Mouse (Mus musculus) ES-Bruce4 (cell line): ENCODE results near the gene Vmn1r166. TPM values are rescaled to one million over a fixed set of nuclear protein-coding genes. Genes with fewer than 3 reads are reported as not detected.
"Not testable (repeated sequence)": the region's sequence is repeated elsewhere in the genome, so short reads cannot be mapped to it uniquely, and the experiment has no call there.

Source experiments
- H3K27ac ChIP-seq: 2 replicates; pipeline ENCODE4 v1.5.1; 2012; ENCODE audit warnings: low read length, inconsistent platforms; ENCODE audit not compliant: insufficient read depth
- H3K27me3 ChIP-seq: 2 replicates; pipeline ENCODE4 v1.6.1; 2012; ENCODE audit warnings: mild to moderate bottlenecking, low read length, inconsistent platforms; ENCODE audit not compliant: control insufficient read depth, poor library complexity, insufficient read depth, severe bottlenecking
- H3K36me3 ChIP-seq: 2 replicates; pipeline ENCODE4 v1.6.1; 2012; ENCODE audit warnings: inconsistent platforms, mild to moderate bottlenecking, low read length, moderate library complexity; ENCODE audit not compliant: control insufficient read depth, poor library complexity, insufficient read depth, severe bottlenecking
- H3K4me1 ChIP-seq: one replicate; pipeline ENCODE4 v1.8.1; 2011; ENCODE audit warnings: low read length; ENCODE audit not compliant: control insufficient read depth, insufficient read depth
- H3K4me3 ChIP-seq: 2 replicates; pipeline ENCODE4 v1.5.1; 2011; ENCODE audit warnings: low read depth, mild to moderate bottlenecking, low read length
- H3K9ac ChIP-seq: 2 replicates; pipeline ENCODE4 v1.6.1; 2012; ENCODE audit warnings: low read depth, mild to moderate bottlenecking, inconsistent platforms; ENCODE audit not compliant: poor library complexity, severe bottlenecking
- H3K9me3 ChIP-seq: replicated peaks from 2 replicates; pipeline ENCODE4 v1.6.1; 2012; ENCODE audit warnings: mild to moderate bottlenecking, low read length, inconsistent platforms; ENCODE audit not compliant: control insufficient read depth, poor library complexity, insufficient read depth, severe bottlenecking
- polyA plus RNA-seq: library from polyadenylated mRNA; stranded (reverse); fragments of >200 nt; gene quantifications from 2 replicates; pipeline ENCODE4 v1.2.4, GENCODE M21; 2011; ENCODE audit warnings: low read depth; ENCODE audit not compliant: missing spikeins, insufficient read depth, insufficient read length

Vmn1r166 gene
- not detected in 2 replicates for polyA plus RNA-seq

DNA sequence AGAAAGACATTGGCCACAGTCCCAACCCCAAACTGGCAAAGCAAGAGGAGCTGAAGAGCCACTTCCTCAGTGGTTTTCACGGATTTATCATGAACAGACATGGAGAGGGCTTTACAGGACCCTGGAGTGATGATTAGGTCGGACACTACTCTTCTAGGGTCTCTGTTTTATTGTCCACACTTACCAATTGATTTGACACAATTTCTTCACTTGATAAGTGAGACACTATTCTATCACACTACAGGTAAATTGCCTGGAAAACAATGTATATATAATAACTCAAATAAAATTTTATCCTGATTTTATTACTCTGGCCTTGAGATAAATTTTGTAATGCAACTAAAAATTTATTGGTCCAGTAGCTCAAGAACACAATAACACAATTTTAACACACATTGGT, at the start of gene Vmn1r166:
Vmn1r166 (minus strand) TSS at position 101 of the 400 bp plus-strand sequence.
- H3K4me3 ChIP-seq, H3K9me3 ChIP-seq, H3K27me3 ChIP-seq, H3K36me3 ChIP-seq, H3K9ac ChIP-seq, H3K27ac ChIP-seq, H3K4me1 ChIP-seq: not testable (repeated sequence)

DNA sequence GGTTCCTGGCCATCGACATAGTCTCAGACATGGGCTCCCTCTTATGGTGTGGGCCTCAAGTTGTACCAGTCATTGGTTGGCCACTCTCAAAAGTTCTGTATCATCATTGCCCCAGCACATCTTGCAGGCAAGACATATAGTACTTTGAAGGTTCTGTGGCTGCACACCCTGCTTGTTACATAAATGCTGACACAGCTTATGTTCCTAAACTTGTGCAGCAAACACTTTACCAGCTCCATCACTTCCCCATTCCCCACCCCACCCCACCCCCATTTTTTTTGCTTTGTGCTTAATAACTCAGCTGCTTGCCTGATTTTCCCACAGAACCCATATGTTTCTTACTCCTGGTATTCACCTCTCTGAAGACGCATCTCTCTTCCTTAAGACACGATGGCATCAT, 49.4 kb upstream of the Vmn1r166 start, which contains the start of gene Nlrp4e:
Nlrp4e (plus strand) TSS at position 301 of the 400 bp plus-strand sequence.
- H3K36me3 ChIP-seq, H3K27ac ChIP-seq, H3K4me3 ChIP-seq, H3K27me3 ChIP-seq, H3K4me1 ChIP-seq, H3K9ac ChIP-seq, H3K9me3 ChIP-seq: not testable (repeated sequence)

DNA sequence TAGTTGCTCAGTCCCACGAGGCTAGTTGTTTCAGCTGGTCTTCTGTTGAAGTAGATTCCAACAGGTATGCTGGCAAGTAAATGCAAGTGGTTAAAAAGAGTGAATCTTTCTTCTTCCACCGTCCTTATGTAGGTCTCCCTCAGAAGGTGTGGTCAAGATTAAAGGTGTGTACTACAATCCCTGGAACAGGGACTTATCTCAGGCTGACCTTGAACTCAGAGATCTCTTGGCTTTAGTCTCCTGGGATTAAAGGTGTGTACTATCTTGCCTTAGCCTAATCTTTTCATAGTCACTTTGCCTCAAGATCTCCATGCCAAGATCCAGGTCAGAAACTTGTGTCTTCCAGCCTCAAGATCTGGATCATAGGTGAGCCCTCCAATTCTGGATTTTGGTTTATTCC, 27.3 kb upstream of the Vmn1r166 start, which contains the start of gene Gm6902:
Gm6902 (minus strand) TSS at position 101 of the 400 bp plus-strand sequence.
- not testable (repeated sequence) for H3K27ac ChIP-seq, H3K4me3 ChIP-seq, H3K4me1 ChIP-seq, H3K9me3 ChIP-seq, H3K9ac ChIP-seq, H3K36me3 ChIP-seq, H3K27me3 ChIP-seq

DNA sequence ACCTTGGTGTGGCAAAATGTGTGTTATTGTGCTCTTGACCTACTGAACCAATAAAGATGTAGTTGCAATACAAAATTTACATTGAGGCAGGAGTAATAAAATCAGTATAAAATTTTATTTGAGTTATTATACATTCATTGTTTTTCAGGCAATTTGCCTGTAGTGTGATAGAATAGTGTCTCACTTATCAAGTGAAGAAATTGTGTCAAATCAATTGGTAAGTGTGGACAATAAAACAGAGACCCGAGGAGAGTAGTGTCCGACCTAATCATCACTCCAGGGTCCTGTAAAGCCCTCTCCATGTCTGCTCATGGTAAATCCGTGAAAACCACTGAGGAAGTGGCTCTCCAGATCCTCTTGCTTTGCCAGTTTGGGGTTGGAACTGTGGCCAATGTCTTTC, 34.5 kb downstream of the Vmn1r166 start, which contains the start of gene Vmn1r165:
Vmn1r165 (plus strand) TSS at position 301 of the 400 bp plus-strand sequence.
- not testable (repeated sequence) for H3K9ac ChIP-seq, H3K9me3 ChIP-seq, H3K4me3 ChIP-seq, H3K4me1 ChIP-seq, H3K36me3 ChIP-seq, H3K27me3 ChIP-seq, H3K27ac ChIP-seq

Other genes with a start within 250 kb of the Vmn1r166 start
- not detected in 2 replicates for gene Gm4216, start 231.8 kb downstream of the Vmn1r166 start, polyA plus RNA-seq
- not detected in 2 replicates for gene Vmn1r163, start 196.1 kb downstream of the Vmn1r166 start, polyA plus RNA-seq
- not detected in 2 replicates for gene Gm8720, start 184.2 kb downstream of the Vmn1r166 start, polyA plus RNA-seq
- not detected in 2 replicates for gene Gm10662, start 107.2 kb downstream of the Vmn1r166 start, polyA plus RNA-seq
- not detected in 2 replicates for gene Vmn1r165, start 34.4 kb downstream of the Vmn1r166 start, polyA plus RNA-seq
- gene Gm6902, start 27.2 kb upstream of the Vmn1r166 start, polyA plus RNA-seq = not detected in 2 replicates
- gene Nlrp4e, start 49.5 kb upstream of the Vmn1r166 start, polyA plus RNA-seq = not detected in 2 replicates
- not detected in 2 replicates for gene Nlrp5, start 134.2 kb upstream of the Vmn1r166 start, polyA plus RNA-seq